Mouse (Mus musculus): Measurements from ENCODE around the gene Zfp276.
"Not testable (repeated sequence)": the region's sequence is repeated elsewhere in the genome, so short reads cannot be mapped to it uniquely, and the experiment has no call there.

The Zfp276 gene

GRCm38 (mm10) chr8:123254099-123254885, at the start of gene Zfp276, which contains the start of gene Vps9d1:
Gene Zfp276 (plus strand): TSS chr8:123254195.
Gene Vps9d1 (minus strand): TSS chr8:123254348.
- peak; percentile 87 for DNase-seq (ENCODE audit: low spot score)

- DNase-seq (ENCODE audit: low spot score), result no peak
Measured at GRCm38 (mm10) chr8:123211876-123212275, 42.1 kb upstream of the Zfp276 start.

DNA sequence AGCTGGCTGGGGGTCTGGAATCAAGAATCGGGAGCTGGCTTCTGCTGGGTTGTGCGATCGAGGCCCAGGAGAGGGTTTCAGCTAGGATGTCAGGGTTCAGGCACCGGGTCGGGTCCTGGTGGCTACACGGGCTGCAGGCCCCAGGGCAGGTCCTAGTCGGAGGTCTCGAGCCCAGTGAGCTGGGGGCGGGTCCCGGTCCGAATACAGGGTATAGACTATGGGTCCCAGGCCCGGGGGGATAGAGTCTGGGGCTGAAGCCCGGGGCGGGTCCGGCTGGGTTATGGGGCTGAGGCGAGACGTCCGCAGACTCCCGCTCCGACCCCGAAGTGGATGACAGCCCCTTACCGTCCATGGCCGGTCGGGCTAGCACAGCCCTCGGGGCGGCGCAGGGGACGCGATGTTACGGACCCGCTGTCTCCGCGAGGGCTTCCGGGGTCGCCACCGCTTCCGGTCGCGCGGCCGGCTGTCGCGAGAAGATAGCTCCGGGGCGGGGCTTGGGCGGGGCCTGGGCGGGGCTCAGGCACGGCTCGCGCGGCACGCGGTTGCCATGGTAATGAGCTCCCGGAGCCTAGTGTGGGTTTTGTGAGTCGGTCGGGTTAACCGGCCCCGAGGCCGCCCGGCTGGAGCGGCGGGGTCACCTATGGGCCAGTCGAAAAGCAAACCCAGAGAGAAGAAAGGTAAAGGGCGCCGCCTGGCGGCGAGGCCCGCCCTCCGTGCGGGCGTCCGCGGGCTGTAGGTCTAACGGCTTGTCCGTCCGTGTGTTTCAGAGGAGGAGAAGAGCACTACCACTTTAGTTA, 41.5 kb upstream of the Zfp276 start, which contains the start of the genes Chmp1a and Spata33:
Chmp1a (minus strand) TSS at position 443 of the 797 bp plus-strand sequence.
Spata33 (plus strand) TSS at position 512 of the 797 bp plus-strand sequence.
- peak; percentile 92 for DNase-seq (ENCODE audit: low spot score)

DNA sequence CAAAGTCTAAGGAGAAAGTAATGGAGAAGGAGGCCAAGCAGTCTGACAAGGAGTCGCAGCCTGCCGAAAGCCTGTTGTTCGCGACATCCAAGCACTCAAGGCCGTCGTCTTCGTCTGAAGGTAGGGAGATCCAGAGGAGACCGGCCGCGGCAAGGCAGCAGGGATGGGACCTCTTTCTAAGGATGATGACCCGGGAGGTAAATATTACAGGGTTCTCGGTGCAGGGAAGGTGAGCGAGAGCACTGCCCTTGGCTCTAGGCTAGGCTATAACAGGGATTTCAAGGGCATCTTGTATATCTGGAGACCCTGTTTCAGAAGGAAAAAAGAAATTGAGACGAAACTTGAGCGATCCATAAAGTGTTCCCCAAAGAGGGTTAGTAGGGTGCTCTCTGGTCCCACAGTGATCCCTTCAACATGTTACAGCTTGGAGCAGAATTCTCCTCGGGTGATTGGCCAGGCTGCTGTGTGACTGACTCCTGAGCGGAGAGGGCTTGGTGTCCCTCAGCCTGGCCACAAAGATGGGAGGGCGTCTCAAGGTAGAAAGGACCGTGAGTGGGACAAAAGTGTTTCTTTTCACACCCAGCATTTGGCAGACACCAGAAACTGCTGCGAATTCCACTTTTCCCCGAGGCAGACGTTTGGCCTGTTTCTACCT, 40.8 kb upstream of the Zfp276 start:
- no peak for DNase-seq (ENCODE audit: low spot score)

DNA sequence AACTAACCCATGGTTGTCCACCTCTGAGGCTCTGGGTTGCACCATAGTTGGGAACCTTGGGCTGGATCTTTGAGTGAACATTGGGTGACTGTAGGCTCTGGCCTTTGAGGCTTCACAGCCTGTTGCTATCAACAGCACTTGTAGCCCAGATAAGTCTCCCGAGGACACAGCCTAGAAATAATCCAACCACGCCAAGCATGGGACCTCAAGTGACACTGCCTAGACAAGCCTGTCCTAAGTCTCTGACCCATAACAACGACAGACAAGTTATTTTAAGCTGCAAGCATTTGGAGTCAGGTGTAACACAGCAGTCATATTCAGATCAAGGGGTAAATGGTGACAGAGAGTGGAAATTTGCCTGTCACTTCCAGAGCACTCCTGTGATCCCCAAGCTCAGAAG, 38.6 kb upstream of the Zfp276 start:
- no peak for DNase-seq (ENCODE audit: low spot score)

DNA sequence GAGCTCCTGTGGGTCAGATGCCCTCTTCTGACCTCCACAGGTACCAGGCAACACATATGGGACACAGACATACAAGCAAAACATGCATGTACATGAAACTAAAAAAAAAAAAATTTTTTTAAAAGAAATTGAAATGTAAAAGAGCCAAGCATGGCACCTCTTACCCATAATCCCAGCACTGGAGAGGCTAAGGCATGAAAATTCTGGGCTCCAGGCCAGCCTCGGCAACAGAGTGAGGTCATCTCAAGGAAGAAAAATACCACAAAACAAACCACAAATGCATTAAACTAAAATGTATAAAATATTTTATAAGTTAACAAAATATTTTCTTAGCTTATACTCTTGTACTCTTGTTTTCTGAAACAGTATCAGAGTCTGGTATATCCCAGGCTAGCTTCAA, 33.1 kb upstream of the Zfp276 start:
- DNase-seq (ENCODE audit: low spot score), result no peak

- DNase-seq (ENCODE audit: low spot score), result peak; percentile 94
Measured at GRCm38 (mm10) chr8:123224278-123225266, 29.4 kb upstream of the Zfp276 start, which contains the start of gene Cdk10. Gene Cdk10 (plus strand): TSS chr8:123224842.

- DNase-seq (ENCODE audit: low spot score), result no peak
Measured at GRCm38 (mm10) chr8:123228416-123228815, 25.6 kb upstream of the Zfp276 start.

GRCm38 (mm10) chr8:123230326-123230725, 23.7 kb upstream of the Zfp276 start:
- DNase-seq (ENCODE audit: low spot score), result not testable (repeated sequence)

- no peak for DNase-seq (ENCODE audit: low spot score)
Measured at GRCm38 (mm10) chr8:123231742-123232141, 22.3 kb upstream of the Zfp276 start.

GRCm38 (mm10) chr8:123232553-123232952, 21.4 kb upstream of the Zfp276 start:
- DNase-seq (ENCODE audit: low spot score), result no peak

- no peak for DNase-seq (ENCODE audit: low spot score)
Measured at GRCm38 (mm10) chr8:123233300-123233699, 20.7 kb upstream of the Zfp276 start.

DNA sequence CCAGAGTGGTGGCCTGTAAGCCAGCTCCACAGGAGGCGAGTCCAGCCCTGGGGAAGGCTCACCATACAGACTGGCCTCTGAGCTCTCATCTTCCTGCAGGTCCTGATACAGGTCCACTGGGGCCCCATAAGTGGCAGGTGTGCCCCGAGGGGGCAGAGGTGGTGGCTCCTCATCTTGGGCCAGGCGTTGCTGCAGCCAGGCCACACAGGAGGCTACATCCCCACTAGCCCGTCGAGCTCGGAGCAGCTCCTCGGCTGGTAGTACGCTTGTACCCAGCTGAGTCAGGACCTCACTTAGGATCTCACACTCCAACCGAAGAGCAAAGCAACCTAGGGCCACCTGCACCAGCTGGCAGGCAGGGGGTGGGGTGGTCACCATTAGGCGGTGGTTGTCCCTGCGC, 20.2 kb upstream of the Zfp276 start:
- DNase-seq (ENCODE audit: low spot score), result no peak

- DNase-seq (ENCODE audit: low spot score), result no peak
Measured at GRCm38 (mm10) chr8:123234918-123235519, 19.0 kb upstream of the Zfp276 start.

GRCm38 (mm10) chr8:123235520-123236497, 18.2 kb upstream of the Zfp276 start, which contains the start of gene Spata2l:
Gene Spata2l (minus strand): TSS chr8:123236233.
- peak; percentile 89 for DNase-seq (ENCODE audit: low spot score)

DNA sequence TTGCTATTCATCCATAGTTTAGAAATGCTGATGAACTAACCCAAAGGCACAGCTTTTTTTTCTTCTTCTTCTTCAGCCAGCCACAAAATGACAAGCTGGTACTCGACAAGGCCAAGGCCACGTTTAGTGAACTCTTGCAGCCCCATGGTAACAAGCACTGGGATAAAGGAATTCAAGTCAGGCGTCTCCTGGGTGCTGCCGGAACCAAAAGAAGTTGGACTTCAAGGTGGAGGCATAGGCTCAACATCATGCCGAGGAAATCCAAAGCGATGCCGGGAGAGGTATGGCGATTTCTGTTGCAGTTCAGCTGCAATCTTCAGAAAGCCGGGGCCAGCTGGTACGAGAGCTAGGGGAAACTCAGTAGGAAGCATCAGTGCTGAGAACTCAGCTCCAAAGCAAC, 14.6 kb upstream of the Zfp276 start:
- no peak for DNase-seq (ENCODE audit: low spot score)

DNA sequence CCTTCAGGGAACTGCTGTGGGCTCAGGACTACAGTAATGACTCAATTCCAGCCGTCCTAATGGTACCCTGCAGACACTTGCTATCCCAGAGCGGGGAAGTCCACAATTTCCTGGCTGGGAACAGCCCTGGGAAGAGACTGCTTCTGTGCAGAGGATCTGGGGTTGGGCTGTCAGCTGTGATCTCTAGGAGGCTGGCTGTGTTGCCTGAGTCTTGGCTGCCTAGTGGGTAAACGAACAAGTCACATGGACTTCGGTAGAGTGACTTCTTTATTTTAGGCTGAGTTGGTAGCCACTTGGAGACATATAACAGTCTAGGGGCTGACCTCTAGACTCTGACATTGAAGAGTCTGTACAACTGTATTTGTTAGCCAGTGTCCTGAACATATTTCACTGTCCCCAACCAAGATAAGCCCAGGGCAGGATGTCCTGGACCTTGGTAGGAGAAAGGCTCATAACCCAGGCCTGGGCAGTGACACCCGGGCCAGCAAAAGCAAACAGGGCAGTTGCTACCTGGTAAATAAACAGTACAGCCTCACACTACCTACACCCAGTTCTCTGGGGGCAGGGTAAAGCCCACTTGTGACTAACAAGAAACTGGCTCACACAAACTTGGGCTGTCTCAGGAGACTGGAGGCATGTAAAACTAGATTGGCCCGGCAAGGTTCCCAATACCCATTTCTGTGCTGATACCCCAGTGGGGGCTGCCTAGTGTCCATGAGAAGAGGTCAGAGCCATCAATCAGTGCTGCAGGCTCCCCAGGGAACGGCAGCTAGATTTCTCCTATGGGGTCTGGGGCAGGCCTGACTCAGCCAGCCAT, 11.7 kb upstream of the Zfp276 start:
- no peak for DNase-seq (ENCODE audit: low spot score)

DNA sequence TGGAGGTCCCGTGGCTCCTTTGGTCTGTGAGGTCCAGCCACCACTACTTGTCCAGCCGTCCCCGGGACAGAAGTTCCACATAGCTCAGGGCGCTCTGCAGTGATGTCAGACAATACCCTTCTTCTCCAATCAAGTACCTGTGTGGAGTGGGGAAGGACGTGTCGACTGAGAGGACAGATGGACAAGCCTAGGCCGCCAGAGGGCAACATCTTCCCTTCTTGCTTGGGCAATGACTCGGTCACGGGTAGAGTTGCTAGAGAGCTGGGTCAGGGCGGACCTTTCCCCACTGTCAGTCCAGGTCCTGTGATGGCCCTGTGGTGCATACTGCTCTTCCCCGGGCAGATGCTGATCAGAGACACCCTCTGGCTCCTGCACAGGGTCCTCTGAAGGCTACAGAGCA, 10.9 kb upstream of the Zfp276 start:
- DNase-seq (ENCODE audit: low spot score), result no peak

Measured in urinary bladder, postnatal 14 days (tissue).